Mouse (Mus musculus): ENCODE measurements around the gene Ptpru.

DNA sequence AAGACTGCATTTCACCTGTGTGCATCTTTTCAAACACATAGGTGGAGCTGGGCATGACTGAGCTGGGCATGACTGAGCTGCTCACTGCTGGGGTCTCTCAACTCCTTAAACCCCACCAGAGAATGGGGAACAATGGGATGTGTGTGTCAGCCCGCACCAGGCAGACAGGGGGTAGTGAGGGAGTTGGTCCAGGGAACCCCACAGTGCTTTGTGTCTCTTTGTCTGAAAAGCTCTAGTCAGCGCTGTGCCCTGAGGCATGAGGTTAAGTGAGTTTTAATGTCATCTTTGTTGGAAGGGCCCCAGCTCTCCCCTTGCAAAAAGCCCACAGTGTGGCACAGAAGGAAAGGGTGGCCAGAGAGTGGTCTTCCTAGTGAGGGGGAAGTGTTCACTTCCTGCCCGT lies 13.1 kb downstream of the Ptpru start:
- no peak for TF ChIP-seq EP300 (optimal IDR thresholded peaks at IDR 0.05)
- no peak for TF ChIP-seq CTCF (IDR thresholded peaks at IDR 0.05; ENCODE audit: low read depth)

All from stomach, postnatal 0 days (tissue).